Mouse (Mus musculus) embryonic fibroblast, embryonic 13.5 days (primary cell): ENCODE results near the gene Fabp1.

Experiments
- CTCF ChIP-seq: IDR thresholded peaks from 2 replicates; pipeline ENCODE4 v1.5.1; 2011; ENCODE audit warnings: mild to moderate bottlenecking, control low read depth, low read length, moderate library complexity, borderline replicate concordance; ENCODE audit not compliant: insufficient read depth
- POLR2A ChIP-seq: IDR thresholded peaks from 2 replicates; pipeline ENCODE4 v1.6.1; 2011; ENCODE audit warnings: low read depth, mild to moderate bottlenecking, control low read depth, low read length, moderate library complexity

DNA sequence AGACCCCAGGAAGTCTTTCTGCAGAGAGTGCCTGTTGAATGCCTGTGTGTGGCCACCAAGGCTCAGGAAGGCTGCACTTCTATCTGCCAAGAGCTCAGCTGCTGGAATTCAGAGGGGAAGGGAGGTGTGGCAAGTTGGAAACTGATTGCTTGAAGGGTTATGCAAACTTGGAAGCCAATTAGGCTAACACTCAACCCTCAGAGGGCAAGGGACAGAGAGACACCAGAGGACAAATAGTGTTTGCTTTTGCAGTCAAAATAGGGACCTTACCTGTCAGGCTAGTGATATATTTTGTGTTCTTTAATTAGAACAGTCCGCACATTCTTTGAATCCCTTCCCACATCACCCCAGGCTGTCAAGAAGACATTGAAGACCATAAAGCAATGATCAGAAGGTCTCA is 10.0 kb upstream of the Fabp1 start:
- TF ChIP-seq CTCF (no peak), POLR2A (no peak)
